Mouse (Mus musculus) small intestine, adult 2 months (tissue): Measurements from ENCODE around the gene Schip1.

Source experiments
- CTCF ChIP-seq: fragments of 200-500 bp; IDR thresholded peaks from 2 replicates; pipeline ENCODE4 v1.5.1; 2012; ENCODE audit warnings: low read depth, mild to moderate bottlenecking, control low read depth, inconsistent platforms, low read length, moderate library complexity, mixed read lengths; ENCODE audit not compliant: insufficient replicate concordance, insufficient read length; ENCODE audit errors: extremely low read depth
- POLR2A ChIP-seq: fragments of 200-500 bp; IDR thresholded peaks from 2 replicates; pipeline ENCODE4 v1.6.1; 2012; ENCODE audit warnings: low read depth, mild to moderate bottlenecking, control low read depth, inconsistent platforms, low read length, moderate library complexity

DNA sequence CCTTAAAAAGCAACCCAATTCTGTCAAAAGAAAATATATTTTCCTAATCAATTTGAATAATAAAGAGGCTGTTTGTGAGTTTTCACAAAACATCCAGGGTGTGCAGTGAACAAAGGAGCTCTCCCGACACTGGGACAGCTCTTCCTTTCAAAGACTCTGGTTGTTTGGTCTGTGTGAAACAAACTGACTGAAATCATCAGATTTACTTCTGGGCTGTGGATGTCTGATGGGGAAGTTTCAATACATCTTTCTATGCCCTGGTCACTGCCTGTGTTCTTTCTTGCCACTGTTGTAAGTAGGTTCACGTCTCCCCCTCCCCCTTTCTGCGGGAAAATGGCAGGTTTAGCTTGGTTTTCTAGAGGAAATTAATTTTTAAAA is 449.5 kb downstream of the Schip1 start:
- TF ChIP-seq CTCF = no peak
- TF ChIP-seq POLR2A = no peak
